Mouse (Mus musculus) liver, postnatal 0 days (tissue): Measurements from ENCODE around the gene Ccdc187. TPM values are rescaled to one million over a fixed set of nuclear protein-coding genes. Genes with fewer than 3 reads are reported as not detected.

Source experiments
- ATAC-seq: fragments of 200-750 bp; cut with Nextera tagmentation; 2 replicates; pipeline ENCODE4 v1.8.0; 2017; ENCODE audit warnings: mild to moderate bottlenecking, moderate library complexity
- DNase-seq: peaks from one replicate; pipeline ENCODE4 v3.0.0-alpha.2; 2016
- H3K27ac ChIP-seq: fragments of 300-500 bp; sonication (generic); 2 replicates; pipeline ENCODE4 v1.5.1; 2014; ENCODE audit warnings: antibody characterized with exemption, moderate library complexity, mild to moderate bottlenecking, low read depth
- H3K27me3 ChIP-seq: fragments of 300-500 bp; sonication (generic); 2 replicates; pipeline ENCODE4 v1.6.1; 2014; ENCODE audit warnings: low read length, control low read depth, mixed read lengths; ENCODE audit not compliant: insufficient read depth
- H3K36me3 ChIP-seq: fragments of 300-500 bp; sonication (generic); replicated peaks from 2 replicates; pipeline ENCODE4 v1.6.1; 2014; ENCODE audit warnings: mild to moderate bottlenecking, control low read depth, low read length, moderate library complexity, mixed read lengths; ENCODE audit not compliant: insufficient read depth
- H3K4me1 ChIP-seq: fragments of 300-500 bp; sonication (generic); 2 replicates; pipeline ENCODE4 v1.6.1; 2014; ENCODE audit warnings: antibody characterized with exemption, mild to moderate bottlenecking, control low read depth; ENCODE audit not compliant: insufficient read depth
- H3K4me2 ChIP-seq: fragments of 300-500 bp; sonication (generic); 2 replicates; pipeline ENCODE4 v1.6.1; 2014; ENCODE audit warnings: low read depth, mild to moderate bottlenecking, low read length, moderate library complexity, mixed read lengths
- H3K4me3 ChIP-seq: fragments of 300-500 bp; sonication (generic); 2 replicates; pipeline ENCODE4 v1.5.1; 2014; ENCODE audit warnings: low read depth, low read length
- H3K9ac ChIP-seq: fragments of 300-500 bp; sonication (generic); replicated peaks from 2 replicates; pipeline ENCODE4 v1.6.1; 2014; ENCODE audit warnings: mild to moderate bottlenecking, moderate library complexity
- H3K9me3 ChIP-seq: fragments of 300-500 bp; sonication (generic); 2 replicates; pipeline ENCODE4 v1.6.1; 2016; ENCODE audit warnings: mild to moderate bottlenecking, control low read depth, low read length, mixed read lengths
- CTCF ChIP-seq: sonication (generic); IDR thresholded peaks from 2 replicates; pipeline ENCODE4 v1.5.1; 2016; ENCODE audit warnings: antibody characterized with exemption, low read depth
- EP300 ChIP-seq: IDR thresholded peaks from 2 replicates; pipeline ENCODE4 v1.6.1; 2016; ENCODE audit warnings: antibody characterized with exemption, low read depth, mild to moderate bottlenecking
- WGBS: fragments of 180-500 bp; shearing (Covaris S2); extraction: QIAGEN DNeasy Blood & Tissue Kit; methylation state at CpG from one replicate; pipeline ENCODE4 v1.1.7; 2014; ENCODE audit not compliant: insufficient replicate concordance; 5-methylcytosine and 5-hydroxymethylcytosine counted together
- polyA plus RNA-seq: library from polyadenylated mRNA; unstranded; fragments of >200 nt; fragmentation: Nextera tagmentation; extraction: Ambion mirVana; gene quantifications from 2 replicates; pipeline ENCODE4 v1.2.1, GENCODE M21; 2015

Gene Ccdc187
- polyA plus RNA-seq, 1 experiment from 2014 or later, result not detected

GRCm38 (mm10) chr2:26227788-26228187, 66.6 kb downstream of the Ccdc187 start:
- H3K27ac ChIP-seq, result no peak overlapping the region
- H3K4me3 ChIP-seq, result no peak overlapping the region
- no peaks in the 10 kb centered on the region for H3K9me3 ChIP-seq
- H3K27me3 ChIP-seq, result no peaks in the 10 kb centered on the region
- 79% methylated on average over 1 of the region's 1 CpGs for WGBS
- no peak overlapping the region for H3K4me2 ChIP-seq
- H3K36me3 ChIP-seq, result peaks cover 7% of the 10 kb centered on the region
- DNase-seq, result peak; percentile 29
- peak; percentile 54; the same call in 1 of the 2 replicates for ATAC-seq
- TF ChIP-seq EP300 (no peak), CTCF (peak; percentile 83)
- H3K4me1 ChIP-seq, result no peaks in the 10 kb centered on the region
- no peak overlapping the region for H3K9ac ChIP-seq

GRCm38 (mm10) chr2:26225242-26225641, 69.1 kb downstream of the Ccdc187 start:
- H3K27ac ChIP-seq, result no peak overlapping the region
- TF ChIP-seq EP300 (no peak), CTCF (no peak)
- H3K4me2 ChIP-seq, result no peak overlapping the region
- DNase-seq, result no peak
- H3K9ac ChIP-seq, result no peak overlapping the region
- peaks cover 20% of the 10 kb centered on the region for H3K36me3 ChIP-seq
- no peaks in the 10 kb centered on the region for H3K9me3 ChIP-seq
- ATAC-seq, result no peak
- H3K4me3 ChIP-seq, result no peak overlapping the region
- H3K4me1 ChIP-seq, result no peaks in the 10 kb centered on the region
- 58% methylated on average over 4 of the region's 4 CpGs for WGBS
- no peaks in the 10 kb centered on the region for H3K27me3 ChIP-seq

- Histone ChIP-seq H3K4me1 (no peaks in the 10 kb centered on the region), H3K9ac (no peak overlapping the region), H3K27ac (no peak overlapping the region), H3K4me3 (no peak overlapping the region), H3K36me3 (peaks cover 26% of the 10 kb centered on the region), H3K4me2 (no peak overlapping the region), H3K9me3 (no peaks in the 10 kb centered on the region), H3K27me3 (no peaks in the 10 kb centered on the region)
- ATAC-seq (no peak), DNase-seq (no peak)
- 74% methylated on average over 3 of the region's 3 CpGs for WGBS
- TF ChIP-seq CTCF (no peak), EP300 (no peak)
Observed at GRCm38 (mm10) chr2:26223961-26224360, 70.4 kb downstream of the Ccdc187 start.

GRCm38 (mm10) chr2:26214526-26214925, 79.8 kb downstream of the Ccdc187 start:
- Histone ChIP-seq H3K4me2 (no peak overlapping the region), H3K4me1 (no peaks in the 10 kb centered on the region), H3K27me3 (no peaks in the 10 kb centered on the region), H3K27ac (no peak overlapping the region), H3K4me3 (no peak overlapping the region), H3K36me3 (peaks cover 49% of the 10 kb centered on the region), H3K9ac (no peak overlapping the region), H3K9me3 (no peaks in the 10 kb centered on the region)
- WGBS, result 24% methylated on average over 3 of the region's 3 CpGs
- TF ChIP-seq CTCF, result no peak
- peak; percentile 80 for TF ChIP-seq EP300
- peak; percentile 63; the same call in 1 of the 2 replicates for ATAC-seq
- DNase-seq, result peak; percentile 58

- Histone ChIP-seq H3K4me1 (no peaks in the 10 kb centered on the region), H3K36me3 (peaks cover 31% of the 10 kb centered on the region), H3K9ac (no peak overlapping the region), H3K27me3 (peaks cover 34% of the 10 kb centered on the region), H3K4me2 (no peak overlapping the region), H3K27ac (no peak overlapping the region), H3K9me3 (no peaks in the 10 kb centered on the region), H3K4me3 (no peak overlapping the region)
- 71% methylated on average over 3 of the region's 3 CpGs for WGBS
- TF ChIP-seq EP300 (no peak), CTCF (no peak)
- no peak for DNase-seq
- ATAC-seq, result no peak
Observed at GRCm38 (mm10) chr2:26209566-26209965, 84.8 kb downstream of the Ccdc187 start.

GRCm38 (mm10) chr2:26208126-26208789, 86.1 kb downstream of the Ccdc187 start, which contains the start of gene Lhx3:
Lhx3 (minus strand) TSS chr2:26208289.
- TF ChIP-seq EP300 (no peak), CTCF (no peak)
- no peak within 1 kb of the TSS for H3K27ac ChIP-seq
- 7% methylated on average over 19 of the region's 19 CpGs for WGBS
- no peak within 1 kb of the TSS for H3K4me2 ChIP-seq
- peak; percentile 90 for DNase-seq
- H3K9ac ChIP-seq, result no peak within 1 kb of the TSS
- no peaks in the 10 kb centered on the region for H3K4me1 ChIP-seq
- no peak within 1 kb of the TSS for H3K4me3 ChIP-seq
- peaks cover 28% of the 10 kb centered on the region for H3K36me3 ChIP-seq
- ATAC-seq, result peak; percentile 80
- H3K9me3 ChIP-seq, result no peaks in the 10 kb centered on the region
- peaks cover 47% of the 10 kb centered on the region for H3K27me3 ChIP-seq
